Mouse (Mus musculus) G1E (cell line): ENCODE results near the gene Snrnp25.

Source experiments
- CTCF ChIP-seq: IDR thresholded peaks from 2 replicates; pipeline ENCODE4 v1.5.1; 2012; ENCODE audit warnings: low read depth, low read length, inconsistent platforms, mixed read lengths
- GATA1 ChIP-seq: IDR thresholded peaks from 2 replicates; pipeline ENCODE4 v1.6.1; 2012; ENCODE audit warnings: borderline replicate concordance, low read length, inconsistent platforms, mixed read lengths
- TAL1 ChIP-seq: conservative IDR thresholded peaks from 2 replicates; pipeline ENCODE4 v1.6.1; 2012; ENCODE audit warnings: low read depth, low read length, inconsistent platforms, mixed read lengths

GRCm38 (mm10) chr11:32230220-32230619 lies 25.0 kb downstream of the Snrnp25 start:
- no peak for TF ChIP-seq CTCF
- TF ChIP-seq TAL1 = no peak
- no peak for TF ChIP-seq GATA1
